Comparison of ENCODE assay signal across 8 mouse cellular contexts in genomic region chr1:86670279-86671038, GRCm38 (mm10). TPM values are rescaled to one million over a fixed set of nuclear protein-coding genes. Genes with fewer than 3 reads are reported as not detected.
A peak's percentile ranks its signal among the peaks of the same experiment; 100 is the strongest.
DNase-seq lines count a peak whose midpoint lies in the region; ATAC-seq lines count a peak whose summit lies in the region.

Gene Nppc, minus strand, starts transcription at chr1:86670571.

- ATAC-seq in common myeloid progenitor, adult 5-6 weeks (replicated peaks; ENCODE audit: low read depth, poor library complexity, severe bottlenecking): peak; percentile 67
- peak; percentile 94 for ATAC-seq in intestine, embryonic 15.5 days
- ATAC-seq in megakaryocyte-erythroid progenitor cell, adult 5-6 weeks (replicated peaks; ENCODE audit: low FRiP score, low TSS enrichment, poor library complexity, severe bottlenecking): peak; percentile 51
- ATAC-seq in inflammation-experienced regulatory T-cells, adult 6 months: no peak

- H3K27ac ChIP-seq in intestine, embryonic 15.5 days: no peak within 1 kb of the TSS

- peak within 1 kb of the TSS; percentile 100 for H3K4me2 ChIP-seq in intestine, embryonic 15.5 days (replicated peaks)

- peaks cover 12% of the 10 kb centered on the region for H3K4me1 ChIP-seq in intestine, embryonic 15.5 days (replicated peaks)

- peak within 1 kb of the TSS; percentile 40 for H3K9ac ChIP-seq in intestine, embryonic 15.5 days

- H3K4me3 ChIP-seq in intestine, embryonic 15.5 days (replicated peaks): peak within 1 kb of the TSS; percentile 50

- intact Hi-C loops in left cerebral cortex, postnatal 10 days (cut with DNase I): loop anchor here (1.0 kb wide), 1 partner anchor 372 kb away; no protein-coding TSS in a partner anchor

- H3K9me3 ChIP-seq in intestine, embryonic 15.5 days: no peaks in the 10 kb centered on the region

- peak; percentile 60 for DNase-seq in adrenal gland, adult 8-10 months
- DNase-seq in gastrocnemius, postnatal 10 days: peak; percentile 73
- DNase-seq in left cerebral cortex, postnatal 10 days (ENCODE audit: extremely low spot score in 1 of 2, low spot score in 2 of 2): peak; percentile 72 to 83
- peak; percentile 73 for DNase-seq in right cerebral cortex, postnatal 4 days

- peaks cover 37% of the 10 kb centered on the region for H3K27me3 ChIP-seq in intestine, embryonic 15.5 days (replicated peaks)

- H3K36me3 ChIP-seq in intestine, embryonic 15.5 days: no peaks in the 10 kb centered on the region

- 4% methylated on average over 59 of the region's 59 CpGs for WGBS in intestine, embryonic 15.5 days

RNA-seq across cellular contexts. Expression of gene Nppc, which starts in this region (rescaled TPM):
- total RNA-seq in adrenal gland, adult 8-10 months (2022): not detected
- total RNA-seq in common myeloid progenitor, adult 5-6 weeks (2017): not detected in 2 replicates
- 1 to 10 TPM; 1.9 to 2.2 TPM for total RNA-seq in gastrocnemius, postnatal 10 days (2021)
- polyA plus RNA-seq in intestine, embryonic 15.5 days (2015; fragmentation: Nextera tagmentation; extraction: Ambion mirVana): 0.43 and 0.64 TPM in 2 replicates
- 10 to 100 TPM; 12.5 to 17.0 TPM for total RNA-seq in left cerebral cortex, postnatal 10 days (2021)
- not detected in 2 replicates for total RNA-seq in megakaryocyte-erythroid progenitor cell, adult 5-6 weeks (2014; fragmentation: Nextera tagmentation)
- 0.70 and 0.80 TPM in 2 replicates for total RNA-seq in megakaryocyte-erythroid progenitor cell, adult 5-6 weeks (2017)
- not detected for polyA plus RNA-seq in inflammation-experienced regulatory T-cells, adult 6 months (2017; shearing (Covaris generic))

Comparison
In these comparisons a context has a peak if more than half of its experiments do, and no peak if none do; other contexts are left out.
1. RNA of gene Nppc (total RNA-seq): 12.5 to 17.0 TPM in left cerebral cortex, postnatal 10 days; 1.9 to 2.2 TPM in gastrocnemius, postnatal 10 days, 0.70 to 0.80 TPM in megakaryocyte-erythroid progenitor cell, adult 5-6 weeks, not detected in common myeloid progenitor, adult 5-6 weeks and not detected in adrenal gland, adult 8-10 months; every median in the first group is over 4 times any median in the second.
2. Peak in DNase-seq in adrenal gland, adult 8-10 months; RNA of the gene not detected or under 1 TPM.
3. Peak in ATAC-seq in common myeloid progenitor, adult 5-6 weeks; RNA of the gene not detected or under 1 TPM.
4. Peak in ATAC-seq, H3K4me3 ChIP-seq, H3K9ac ChIP-seq and H3K4me2 ChIP-seq in intestine, embryonic 15.5 days; RNA of the gene not detected or under 1 TPM.
5. Peak in ATAC-seq in megakaryocyte-erythroid progenitor cell, adult 5-6 weeks; RNA of the gene not detected or under 1 TPM.
6. Peak in every context shown above with its lines, with median percentiles within 50 percentile points of each other: DNase-seq.